Mouse (Mus musculus): ENCODE measurements around the gene Rtp2.

The Rtp2 gene

GRCm38 (mm10) chr16:23932294-23932693 is at the start of gene Rtp2:
Rtp2 (minus strand) TSS chr16:23932394.
- no peak for DNase-seq (ENCODE audit: low read depth)

GRCm38 (mm10) chr16:23980991-23981720 is 49.0 kb upstream of the Rtp2 start:
- DNase-seq (ENCODE audit: low read depth), result no peak

GRCm38 (mm10) chr16:23980201-23980870 is 48.1 kb upstream of the Rtp2 start:
- no peak for DNase-seq (ENCODE audit: low read depth)

GRCm38 (mm10) chr16:23979446-23979845 is 47.3 kb upstream of the Rtp2 start:
- no peak for DNase-seq (ENCODE audit: low read depth)

GRCm38 (mm10) chr16:23978495-23978894 is 46.3 kb upstream of the Rtp2 start:
- DNase-seq (ENCODE audit: low read depth), result no peak

GRCm38 (mm10) chr16:23977732-23978131 is 45.5 kb upstream of the Rtp2 start:
- DNase-seq (ENCODE audit: low read depth), result no peak

- no peak for DNase-seq (ENCODE audit: low read depth)
These were observed 44.0 kb upstream of the Rtp2 start for GRCm38 (mm10) chr16:23976196-23976595.

GRCm38 (mm10) chr16:23973635-23974367 is 41.6 kb upstream of the Rtp2 start:
- no peak for DNase-seq (ENCODE audit: low read depth)

GRCm38 (mm10) chr16:23972901-23973300 is 40.7 kb upstream of the Rtp2 start:
- no peak for DNase-seq (ENCODE audit: low read depth)

- no peak for DNase-seq (ENCODE audit: low read depth)
These were observed 40.0 kb upstream of the Rtp2 start for GRCm38 (mm10) chr16:23972126-23972740.

- no peak for DNase-seq (ENCODE audit: low read depth)
These were observed 37.7 kb upstream of the Rtp2 start for GRCm38 (mm10) chr16:23969919-23970318.

GRCm38 (mm10) chr16:23968888-23969287 is 36.7 kb upstream of the Rtp2 start:
- DNase-seq (ENCODE audit: low read depth), result no peak

- DNase-seq (ENCODE audit: low read depth), result no peak
These were observed 35.1 kb upstream of the Rtp2 start for GRCm38 (mm10) chr16:23967301-23967700.

- no peak for DNase-seq (ENCODE audit: low read depth)
These were observed 33.9 kb upstream of the Rtp2 start for GRCm38 (mm10) chr16:23966066-23966465.

GRCm38 (mm10) chr16:23964706-23965367 is 32.6 kb upstream of the Rtp2 start:
- no peak for DNase-seq (ENCODE audit: low read depth)

GRCm38 (mm10) chr16:23963896-23964668 is 31.9 kb upstream of the Rtp2 start:
- no peak for DNase-seq (ENCODE audit: low read depth)

GRCm38 (mm10) chr16:23962401-23962800 is 30.2 kb upstream of the Rtp2 start:
- DNase-seq (ENCODE audit: low read depth), result no peak

GRCm38 (mm10) chr16:23958938-23959337 is 26.7 kb upstream of the Rtp2 start:
- no peak for DNase-seq (ENCODE audit: low read depth)

- no peak for DNase-seq (ENCODE audit: low read depth)
These were observed 21.7 kb upstream of the Rtp2 start for GRCm38 (mm10) chr16:23953959-23954260.

- DNase-seq (ENCODE audit: low read depth), result no peak
These were observed 21.2 kb upstream of the Rtp2 start for GRCm38 (mm10) chr16:23953189-23953958.

Measured in fibroblast of lung, adult 2 months (primary cell).